Mouse (Mus musculus) E14TG2a.4 (cell line): ENCODE results near the gene Ica1.

Experiments
- CTCF ChIP-seq: conservative IDR thresholded peaks from 2 replicates; pipeline ENCODE4 v1.5.1; 2014; ENCODE audit warnings: low read length
- NANOG ChIP-seq: IDR thresholded peaks from 2 replicates; pipeline ENCODE4 v1.6.1; 2014; ENCODE audit warnings: borderline replicate concordance, low read length, mixed read lengths

DNA sequence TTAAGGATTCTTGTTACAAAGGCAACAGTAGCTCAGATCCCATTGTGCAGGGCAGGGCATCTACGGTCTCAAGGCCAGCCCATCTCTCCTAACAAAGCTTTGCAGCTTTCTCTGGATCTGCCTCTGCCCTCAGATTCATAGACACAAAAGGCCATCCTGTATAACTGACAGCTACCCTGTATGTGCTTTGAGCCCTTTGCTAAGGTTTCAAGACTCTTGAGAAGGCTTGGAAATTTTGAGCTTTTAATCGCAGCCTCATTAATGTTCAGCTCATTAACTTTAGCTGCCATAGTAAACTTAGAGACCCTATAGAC is 24.6 kb downstream of the Ica1 start:
- TF ChIP-seq CTCF (no peak), NANOG (no peak)
